Mouse (Mus musculus) hematopoietic multipotent progenitor cell, adult 10-12 weeks (in vitro differentiated cells): ENCODE data around the gene Gm10142. TPM values are rescaled to one million over a fixed set of nuclear protein-coding genes. Genes with fewer than 3 reads are reported as not detected.

Source experiments
- polyA plus RNA-seq: library from polyadenylated mRNA; stranded (reverse); fragments of >175 nt; gene quantifications from 2 replicates; pipeline ENCODE4 v1.2.3, GENCODE M21; 2012; ENCODE audit warnings: low replicate concordance

Gene Gm10142
- polyA plus RNA-seq, result not detected in 2 replicates

GRCm38 (mm10) chr10:77715507-77715906, at the start of gene Gm10142:
Gm10142 (plus strand) TSS chr10:77715807.

GRCm38 (mm10) chr10:77685895-77686664, 29.5 kb upstream of the Gm10142 start, which contains the start of gene Tspear:
Tspear (plus strand) TSS chr10:77686569.

GRCm38 (mm10) chr10:77690356-77690807, 25.2 kb upstream of the Gm10142 start, which contains the start of gene Gm19402:
Gm19402 (minus strand) TSS chr10:77690757.

GRCm38 (mm10) chr10:77697133-77697532, 18.5 kb upstream of the Gm10142 start, which contains the start of gene Gm9508:
Gm9508 (minus strand) TSS chr10:77697233.

GRCm38 (mm10) chr10:77706326-77706725, 9.3 kb upstream of the Gm10142 start, which contains the start of gene Gm10272:
Gm10272 (plus strand) TSS chr10:77706626.

GRCm38 (mm10) chr10:77711157-77711556, 4.5 kb upstream of the Gm10142 start, which contains the start of gene Gm10024:
Gm10024 (plus strand) TSS chr10:77711457.

GRCm38 (mm10) chr10:77720299-77720698, 4.7 kb downstream of the Gm10142 start, which contains the start of gene Krtap12-1:
Krtap12-1 (plus strand) TSS chr10:77720599.

GRCm38 (mm10) chr10:77726186-77726585, 10.6 kb downstream of the Gm10142 start, which contains the start of gene Gm10100:
Gm10100 (plus strand) TSS chr10:77726486.

GRCm38 (mm10) chr10:77741924-77742688, 26.5 kb downstream of the Gm10142 start, which contains the start of gene Gm18596:
Gm18596 (minus strand) TSS chr10:77742638.

GRCm38 (mm10) chr10:77751254-77751653, 35.6 kb downstream of the Gm10142 start, which contains the start of gene Gm9736:
Gm9736 (minus strand) TSS chr10:77751354.

GRCm38 (mm10) chr10:77759582-77759981, 44.0 kb downstream of the Gm10142 start, which contains the start of gene Gm3233:
Gm3233 (minus strand) TSS chr10:77759682.

Other genes starting within 250 kb of the Gm10142 start
- gene Fam207a, start 200.0 kb upstream of the Gm10142 start, polyA plus RNA-seq, result 56.9 and 130 TPM in 2 replicates
- gene Itgb2, start 185.6 kb upstream of the Gm10142 start, polyA plus RNA-seq, result 51.4 and 121 TPM in 2 replicates
- gene Pttg1ip, start 134.1 kb upstream of the Gm10142 start, polyA plus RNA-seq, result 59.7 and 100 TPM in 2 replicates
- gene Sumo3, start 109.7 kb upstream of the Gm10142 start, polyA plus RNA-seq, result 41.8 and 68.8 TPM in 2 replicates
- gene Gm49325, start 109.6 kb upstream of the Gm10142 start, polyA plus RNA-seq, result not detected in 2 replicates
- gene Ube2g2, start 93.5 kb upstream of the Gm10142 start, polyA plus RNA-seq, result 22.2 and 40.4 TPM in 2 replicates
- 0.80 and 1.4 TPM in 2 replicates for gene Tspear, start 29.2 kb upstream of the Gm10142 start, polyA plus RNA-seq
- gene Gm19402, start 25.1 kb upstream of the Gm10142 start, polyA plus RNA-seq, result not detected in 2 replicates
- not detected in 2 replicates for gene Gm9508, start 18.6 kb upstream of the Gm10142 start, polyA plus RNA-seq
- gene Gm10272, start 9.2 kb upstream of the Gm10142 start, polyA plus RNA-seq, result not detected in 2 replicates
- gene Gm10024, start 4.3 kb upstream of the Gm10142 start, polyA plus RNA-seq, result not detected in 2 replicates
- gene Krtap12-1, start 4.8 kb downstream of the Gm10142 start, polyA plus RNA-seq, result not detected in 2 replicates
- not detected in 2 replicates for gene Gm10100, start 10.7 kb downstream of the Gm10142 start, polyA plus RNA-seq
- not detected in 2 replicates for gene Gm18596, start 26.8 kb downstream of the Gm10142 start, polyA plus RNA-seq
- not detected in 2 replicates for gene Gm9736, start 35.5 kb downstream of the Gm10142 start, polyA plus RNA-seq
- not detected in 2 replicates for gene Gm3233, start 43.9 kb downstream of the Gm10142 start, polyA plus RNA-seq
- gene Gm3238, start 55.5 kb downstream of the Gm10142 start, polyA plus RNA-seq, result not detected in 2 replicates
- gene Gm7138, start 61.1 kb downstream of the Gm10142 start, polyA plus RNA-seq, result not detected in 2 replicates
- not detected in 2 replicates for gene Gm3250, start 66.7 kb downstream of the Gm10142 start, polyA plus RNA-seq
- gene Gm7137, start 72.4 kb downstream of the Gm10142 start, polyA plus RNA-seq, result not detected in 2 replicates
- not detected in 2 replicates for gene Gm9639, start 79.3 kb downstream of the Gm10142 start, polyA plus RNA-seq
- gene Gm19668, start 83.3 kb downstream of the Gm10142 start, polyA plus RNA-seq, result not detected in 2 replicates
- gene Gm9507, start 96.0 kb downstream of the Gm10142 start, polyA plus RNA-seq, result not detected in 2 replicates
- gene Gm2696, start 98.9 kb downstream of the Gm10142 start, polyA plus RNA-seq, result not detected in 2 replicates
- not detected in 2 replicates for gene Krtap10-4, start 111.3 kb downstream of the Gm10142 start, polyA plus RNA-seq
- gene Krtap10-10, start 120.1 kb downstream of the Gm10142 start, polyA plus RNA-seq, result not detected in 2 replicates
- gene Gm36176, start 131.0 kb downstream of the Gm10142 start, polyA plus RNA-seq, result not detected in 2 replicates
- not detected in 2 replicates for gene Gm10318, start 137.1 kb downstream of the Gm10142 start, polyA plus RNA-seq
- gene Gm3285, start 146.2 kb downstream of the Gm10142 start, polyA plus RNA-seq, result not detected in 2 replicates
- gene Lrrc3, start 186.7 kb downstream of the Gm10142 start, polyA plus RNA-seq, result 0.25 and 0.51 TPM in 2 replicates